Mouse (Mus musculus) left cerebral cortex, adult 18-20 months (tissue): ENCODE results near the gene Nipsnap3b. TPM values are rescaled to one million over a fixed set of nuclear protein-coding genes. Genes with fewer than 3 reads are reported as not detected.

Experiments
- DNase-seq, 2 experiments: peaks; one replicate each; pipeline ENCODE4 v3.0.0; 2021 to 2022; ENCODE audit warnings: low spot score in 2 of 2, mixed read lengths in 1 of 2
- long read RNA-seq, 2 experiments: library from polyadenylated mRNA; stranded (forward); transcript quantifications; one replicate each; pipeline ENCODE4 v2.0.0; 2021
- total RNA-seq, 2 experiments: library from RNA; stranded (reverse); gene quantifications; 2 replicates each; pipeline ENCODE4 v1.2.3; 2021

The Nipsnap3b gene
- 10 to 100 TPM; 12.5 to 15.6 TPM for total RNA-seq
- long read RNA-seq, experiment 1, transcript Nipsnap3b-201 (6 exons, 1,552 nt), result major isoform, 33 of 36 reads
- long read RNA-seq, experiment 1, partial matches to known transcripts, result 1 of 36 reads
- long read RNA-seq, experiment 1, other reads (novel, unspliced or antisense), result 2 of 36 reads
- long read RNA-seq, experiment 2, transcript Nipsnap3b-201 (6 exons, 1,552 nt), result major isoform, 22 of 23 reads
- long read RNA-seq, experiment 2, partial matches to known transcripts, result 0 of 23 reads
- long read RNA-seq, experiment 2, other reads (novel, unspliced or antisense), result 0 of 23 reads

- DNase-seq, result peak; percentile 93 to 94
Observed at GRCm38 (mm10) chr4:53011732-53012361, at the start of gene Nipsnap3b. TSS of gene Nipsnap3b (plus strand) at chr4:53011880.

- no peak for DNase-seq
Observed at GRCm38 (mm10) chr4:52964247-52964646, 47.4 kb upstream of the Nipsnap3b start, which contains the start of gene Olfr270. TSS of gene Olfr270 (plus strand) at chr4:52964547.

- no peak for DNase-seq
Observed at GRCm38 (mm10) chr4:52985216-52985615, 26.5 kb upstream of the Nipsnap3b start.

GRCm38 (mm10) chr4:52986266-52986665, 25.4 kb upstream of the Nipsnap3b start:
- no peak for DNase-seq

GRCm38 (mm10) chr4:52989248-52989647, 22.4 kb upstream of the Nipsnap3b start, which contains the start of gene Nipsnap3a:
TSS of gene Nipsnap3a (plus strand) at chr4:52989272.
- DNase-seq, result no peak

GRCm38 (mm10) chr4:52999449-52999848, 12.2 kb upstream of the Nipsnap3b start:
- no peak for DNase-seq

GRCm38 (mm10) chr4:53000154-53000553, 11.5 kb upstream of the Nipsnap3b start:
- no peak for DNase-seq

GRCm38 (mm10) chr4:53009183-53009582, 2.5 kb upstream of the Nipsnap3b start:
- no peak for DNase-seq

- no peak for DNase-seq
Observed at GRCm38 (mm10) chr4:53009871-53010270, 1.8 kb upstream of the Nipsnap3b start.

GRCm38 (mm10) chr4:53014421-53014820, 2.7 kb downstream of the Nipsnap3b start:
- DNase-seq, result no peak

- DNase-seq, result no peak
Observed at GRCm38 (mm10) chr4:53015024-53015423, 3.3 kb downstream of the Nipsnap3b start.

- DNase-seq, result no peak
Observed at GRCm38 (mm10) chr4:53018392-53018791, 6.7 kb downstream of the Nipsnap3b start.

GRCm38 (mm10) chr4:53023189-53023925, 11.7 kb downstream of the Nipsnap3b start:
- DNase-seq, result no peak

- DNase-seq, result no peak
Observed at GRCm38 (mm10) chr4:53024397-53024796, 12.7 kb downstream of the Nipsnap3b start.

- DNase-seq, result no peak
Observed at GRCm38 (mm10) chr4:53027811-53028210, 16.1 kb downstream of the Nipsnap3b start.

GRCm38 (mm10) chr4:53030326-53030948, 18.8 kb downstream of the Nipsnap3b start:
- DNase-seq, result no peak

GRCm38 (mm10) chr4:53043819-53044218, 32.1 kb downstream of the Nipsnap3b start:
- DNase-seq, result no peak

- DNase-seq, result no peak
Observed at GRCm38 (mm10) chr4:53045807-53046206, 34.1 kb downstream of the Nipsnap3b start.

GRCm38 (mm10) chr4:53046238-53047022, 34.8 kb downstream of the Nipsnap3b start:
- no peak for DNase-seq

GRCm38 (mm10) chr4:53062301-53063008, 50.8 kb downstream of the Nipsnap3b start:
- DNase-seq, result no peak
